Mouse (Mus musculus): Measurements from ENCODE around the gene Smok3b. TPM values are rescaled to one million over a fixed set of nuclear protein-coding genes. Genes with fewer than 3 reads are reported as not detected.
"Not testable (repeated sequence)": the region's sequence is repeated elsewhere in the genome, so short reads cannot be mapped to it uniquely, and the experiment has no call there.

Smok3b gene
- polyA plus RNA-seq, 1 experiment from 2014 or later, result not detected

DNA sequence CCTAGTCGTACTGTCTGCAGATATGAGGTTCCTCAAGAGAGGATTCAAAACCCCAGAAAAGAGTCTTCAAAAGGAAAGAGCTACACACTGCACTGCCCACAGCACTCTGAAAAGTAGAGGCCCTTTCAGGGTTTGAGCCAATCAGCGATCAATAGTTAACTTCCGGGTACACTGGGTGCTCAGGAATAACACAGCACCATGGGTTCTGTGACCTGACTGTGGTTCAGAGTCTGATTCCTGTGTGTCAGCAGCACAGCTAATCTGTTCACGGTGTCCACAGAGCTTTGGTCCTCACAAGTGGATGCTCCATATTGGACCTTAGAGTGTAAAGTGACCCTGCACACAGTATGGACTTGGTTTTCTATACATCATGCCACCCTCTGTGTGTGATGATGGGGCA is 1.7 kb upstream of the Smok3b start:
- not testable (repeated sequence) for H3K4me2 ChIP-seq (replicated peaks); H3K4me1 ChIP-seq; H3K9ac ChIP-seq (replicated peaks); H3K27me3 ChIP-seq; H3K27ac ChIP-seq (replicated peaks); H3K36me3 ChIP-seq; ATAC-seq (ENCODE audit: low FRiP score, low read depth); H3K9me3 ChIP-seq; H3K4me3 ChIP-seq
- 93% methylated on average over 4 of the region's 4 CpGs for WGBS

GRCm38 (mm10) chr5:138052894-138053293 is 31.7 kb downstream of the Smok3b start, which contains the start of gene Smok3c:
Gene Smok3c, plus strand, starts transcription at chr5:138053194.
- not testable (repeated sequence) for H3K4me2 ChIP-seq (replicated peaks); H3K4me3 ChIP-seq; H3K36me3 ChIP-seq; H3K27me3 ChIP-seq; H3K9ac ChIP-seq (replicated peaks); H3K4me1 ChIP-seq; ATAC-seq (ENCODE audit: low FRiP score, low read depth); H3K27ac ChIP-seq (replicated peaks); H3K9me3 ChIP-seq
- WGBS, result no CpG with 5 or more reads among the region's 5 CpGs

DNA sequence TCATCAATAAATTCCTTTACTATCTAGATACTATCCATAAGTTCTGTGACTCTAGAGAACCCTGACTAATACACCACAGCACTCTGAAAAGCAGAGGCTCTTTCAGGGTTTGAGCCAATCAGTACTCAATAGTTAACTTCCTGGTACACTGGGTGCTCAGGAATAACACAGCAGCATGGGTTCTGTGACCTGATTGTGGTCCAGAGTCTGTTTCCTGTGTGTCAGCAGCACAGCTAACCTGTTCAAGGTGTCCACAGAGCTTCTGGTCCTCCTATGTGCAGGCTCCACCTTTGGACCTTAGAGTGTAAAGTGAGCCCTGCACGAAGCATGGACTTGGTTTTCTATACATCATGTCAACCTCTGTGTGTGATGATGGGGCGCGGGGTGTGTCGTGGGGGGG is 52.6 kb downstream of the Smok3b start:
- no peaks in the 10 kb centered on the region for H3K9me3 ChIP-seq
- WGBS, result 93% methylated on average over 4 of the region's 4 CpGs

DNA sequence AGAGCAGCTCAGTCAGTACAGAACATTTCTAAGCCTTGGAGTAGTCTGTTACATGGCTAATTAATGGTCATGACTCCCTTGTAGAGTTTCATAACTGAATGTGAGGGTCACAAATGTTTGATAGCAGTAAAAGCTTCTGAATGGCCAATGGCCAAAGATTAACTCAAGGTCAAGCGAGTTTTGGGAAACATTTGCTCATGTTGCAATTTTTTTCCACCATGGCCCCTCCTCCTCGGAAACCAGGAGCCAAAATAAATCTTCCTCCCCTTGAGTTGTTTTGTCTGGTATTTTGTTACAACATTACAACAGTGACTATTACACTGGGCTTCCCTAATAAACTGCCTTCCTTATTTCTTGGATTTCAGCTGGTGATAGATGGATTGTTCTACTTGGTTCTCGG is 54.5 kb downstream of the Smok3b start:
- Histone ChIP-seq H3K4me2 (replicated peaks) (no peak overlapping the region), H3K27ac (replicated peaks) (no peak overlapping the region), H3K4me3 (no peak overlapping the region), H3K9me3 (no peaks in the 10 kb centered on the region), H3K4me1 (no peaks in the 10 kb centered on the region), H3K9ac (replicated peaks) (no peak overlapping the region), H3K27me3 (no peaks in the 10 kb centered on the region), H3K36me3 (no peaks in the 10 kb centered on the region)
- ATAC-seq (ENCODE audit: low FRiP score, low read depth), result no peak
- WGBS, result 75% methylated on average over 3 of the region's 3 CpGs

More for the DNA sequence above, 52.6 kb downstream of the Smok3b start:
- Histone ChIP-seq H3K4me1 (no peaks in the 10 kb centered on the region), H3K4me3 (no peak overlapping the region), H3K9ac (replicated peaks) (no peak overlapping the region), H3K27me3 (no peaks in the 10 kb centered on the region), H3K4me2 (replicated peaks) (no peak overlapping the region), H3K36me3 (no peaks in the 10 kb centered on the region), H3K27ac (replicated peaks) (no peak overlapping the region)
- ATAC-seq (ENCODE audit: low FRiP score, low read depth), result no peak

DNA sequence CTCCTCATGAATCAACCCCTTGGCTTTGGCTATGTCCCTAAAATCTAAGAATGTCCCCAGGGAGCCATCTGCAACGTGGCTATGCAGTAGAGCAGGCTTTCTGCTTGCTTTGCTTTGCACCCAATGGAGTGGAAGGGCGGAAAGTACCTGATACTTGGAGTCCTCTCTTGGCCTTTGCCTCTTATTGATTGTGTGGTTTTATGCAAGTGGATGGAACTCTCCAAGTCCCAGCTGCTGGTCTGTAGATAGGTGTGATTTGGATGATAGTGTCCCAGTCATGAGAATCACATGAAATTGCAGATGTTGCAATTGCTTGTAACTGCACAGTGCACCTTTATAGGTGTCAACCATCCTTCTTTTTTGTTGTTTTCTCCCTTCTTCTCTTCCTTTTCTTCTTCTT is 54.9 kb downstream of the Smok3b start:
- H3K9me3 ChIP-seq, result no peaks in the 10 kb centered on the region
- no peak overlapping the region for H3K9ac ChIP-seq (replicated peaks)
- H3K27ac ChIP-seq (replicated peaks), result no peak overlapping the region
- H3K36me3 ChIP-seq, result no peaks in the 10 kb centered on the region
- H3K4me1 ChIP-seq, result no peaks in the 10 kb centered on the region
- WGBS, result 50% methylated on average over 2 of the region's 2 CpGs
- no peak for ATAC-seq (ENCODE audit: low FRiP score, low read depth)
- H3K4me3 ChIP-seq, result no peak overlapping the region
- H3K27me3 ChIP-seq, result no peaks in the 10 kb centered on the region
- H3K4me2 ChIP-seq (replicated peaks), result no peak overlapping the region

GRCm38 (mm10) chr5:138080456-138080855 is 59.2 kb downstream of the Smok3b start:
- Histone ChIP-seq H3K9ac (replicated peaks) (no peak overlapping the region), H3K36me3 (no peaks in the 10 kb centered on the region), H3K9me3 (no peaks in the 10 kb centered on the region), H3K4me2 (replicated peaks) (no peak overlapping the region), H3K4me1 (no peaks in the 10 kb centered on the region), H3K27ac (replicated peaks) (no peak overlapping the region), H3K4me3 (no peak overlapping the region), H3K27me3 (no peaks in the 10 kb centered on the region)
- WGBS, result 89% methylated on average over 5 of the region's 5 CpGs
- no peak for ATAC-seq (ENCODE audit: low FRiP score, low read depth)

- Histone ChIP-seq H3K4me1 (peaks cover 3% of the 10 kb centered on the region), H3K27me3 (no peaks in the 10 kb centered on the region), H3K9me3 (no peaks in the 10 kb centered on the region), H3K9ac (replicated peaks) (no peak overlapping the region), H3K27ac (replicated peaks) (no peak overlapping the region), H3K36me3 (no peaks in the 10 kb centered on the region), H3K4me2 (replicated peaks) (no peak overlapping the region), H3K4me3 (no peak overlapping the region)
- no peak for ATAC-seq (ENCODE audit: low FRiP score, low read depth)
- WGBS, result 84% methylated on average over 9 of the region's 9 CpGs
Observed at GRCm38 (mm10) chr5:138081446-138081845, 60.2 kb downstream of the Smok3b start.

DNA sequence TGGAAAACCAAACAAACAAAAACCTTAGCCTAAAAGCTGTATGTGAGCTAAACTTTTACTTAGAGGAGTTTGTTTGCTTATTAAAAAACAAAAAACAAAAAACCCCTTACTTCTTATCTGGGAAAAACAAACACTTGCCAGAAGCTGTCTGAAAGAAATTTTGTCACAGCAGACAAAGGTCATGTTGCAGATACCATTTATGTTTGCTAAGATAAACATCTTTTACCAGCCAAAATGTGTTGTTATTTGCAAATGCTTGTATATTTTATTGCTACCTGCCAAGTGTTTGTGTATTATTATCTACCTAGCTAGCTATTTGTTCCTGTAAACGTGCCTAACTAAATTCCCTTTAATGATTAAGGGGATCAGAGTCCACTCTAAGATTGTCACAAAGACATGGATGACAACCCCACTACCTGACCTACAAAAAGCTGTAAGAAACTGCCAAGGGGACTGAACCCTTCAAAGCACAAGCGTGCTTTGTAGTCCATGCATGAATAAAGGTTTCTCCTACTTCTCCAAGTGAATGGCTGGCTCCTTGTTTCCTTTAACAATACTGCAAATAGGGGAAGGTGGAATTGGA is 62.2 kb downstream of the Smok3b start:
- Histone ChIP-seq H3K4me1 (peaks cover 14% of the 10 kb centered on the region), H3K27me3 (no peaks in the 10 kb centered on the region), H3K9ac (replicated peaks) (no peak overlapping the region), H3K27ac (replicated peaks) (no peak overlapping the region), H3K9me3 (no peaks in the 10 kb centered on the region), H3K4me3 (no peak overlapping the region), H3K36me3 (peaks cover 10% of the 10 kb centered on the region; the same call in 1 of the 2 replicates), H3K4me2 (replicated peaks) (no peak overlapping the region)
- no peak for ATAC-seq (ENCODE audit: low FRiP score, low read depth)
- WGBS, result 72% methylated on average over 2 of the region's 2 CpGs

DNA sequence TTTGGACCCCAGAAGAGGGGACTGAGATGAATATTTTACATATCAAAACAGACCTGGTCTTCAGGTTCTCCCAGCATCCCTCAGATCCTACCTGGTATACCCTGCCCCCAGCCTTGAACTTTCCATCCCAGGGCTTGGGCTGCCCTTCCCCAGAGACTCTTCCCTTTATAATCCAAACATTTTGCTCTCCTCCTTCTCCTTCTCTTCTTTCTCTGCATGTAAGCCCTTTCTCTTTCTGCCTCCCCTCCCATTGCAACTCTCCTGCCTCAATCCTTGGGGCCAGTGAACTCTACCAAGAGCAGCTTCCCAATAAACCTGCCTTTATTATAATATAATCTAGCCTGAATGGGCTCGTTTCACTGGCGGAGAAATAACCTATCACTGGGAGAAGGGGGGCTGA is 62.7 kb downstream of the Smok3b start:
- no peak for ATAC-seq (ENCODE audit: low FRiP score, low read depth)
- H3K36me3 ChIP-seq, result peaks cover 12% of the 10 kb centered on the region
- 96% methylated on average over 2 of the region's 2 CpGs for WGBS
- peaks cover 19% of the 10 kb centered on the region for H3K4me1 ChIP-seq
- no peak overlapping the region for H3K27ac ChIP-seq (replicated peaks)
- no peaks in the 10 kb centered on the region for H3K27me3 ChIP-seq
- H3K9ac ChIP-seq (replicated peaks), result no peak overlapping the region
- no peaks in the 10 kb centered on the region for H3K9me3 ChIP-seq
- H3K4me2 ChIP-seq (replicated peaks), result no peak overlapping the region
- no peak overlapping the region for H3K4me3 ChIP-seq

DNA sequence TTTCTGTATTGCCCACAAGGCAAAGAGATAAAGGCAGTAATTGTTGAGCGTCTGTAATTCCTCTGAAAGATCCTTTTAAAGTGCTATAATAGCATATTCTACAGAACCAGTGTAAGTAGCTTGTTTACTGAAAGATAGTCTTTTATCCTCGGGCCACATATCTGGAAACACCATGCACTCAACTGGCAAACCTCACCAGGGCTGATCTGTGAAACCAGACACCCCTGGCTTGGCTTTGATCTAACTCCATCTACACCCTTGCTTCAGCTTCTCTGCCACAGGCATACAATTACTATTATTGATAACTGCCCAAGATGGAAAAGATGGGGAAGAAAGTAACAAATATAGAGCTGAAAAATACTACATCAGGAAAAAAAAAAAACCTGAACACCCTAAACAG is 63.3 kb downstream of the Smok3b start:
- ATAC-seq (ENCODE audit: low FRiP score, low read depth), result peak; percentile 16; the same call in 1 of the 2 replicates
- H3K27me3 ChIP-seq, result no peaks in the 10 kb centered on the region
- H3K4me3 ChIP-seq, result peak overlapping the region; percentile 93
- peaks cover 20% of the 10 kb centered on the region for H3K4me1 ChIP-seq
- no peaks in the 10 kb centered on the region for H3K9me3 ChIP-seq
- peak overlapping the region; percentile 80 for H3K4me2 ChIP-seq (replicated peaks)
- H3K36me3 ChIP-seq, result peaks cover 17% of the 10 kb centered on the region
- 69% methylated on average over 2 of the region's 2 CpGs for WGBS
- 0 out of 2 replicates have a peak overlapping the region, but pooled peaks have one; percentile 96 for H3K9ac ChIP-seq (replicated peaks)
- no peak overlapping the region for H3K27ac ChIP-seq (replicated peaks)

DNA sequence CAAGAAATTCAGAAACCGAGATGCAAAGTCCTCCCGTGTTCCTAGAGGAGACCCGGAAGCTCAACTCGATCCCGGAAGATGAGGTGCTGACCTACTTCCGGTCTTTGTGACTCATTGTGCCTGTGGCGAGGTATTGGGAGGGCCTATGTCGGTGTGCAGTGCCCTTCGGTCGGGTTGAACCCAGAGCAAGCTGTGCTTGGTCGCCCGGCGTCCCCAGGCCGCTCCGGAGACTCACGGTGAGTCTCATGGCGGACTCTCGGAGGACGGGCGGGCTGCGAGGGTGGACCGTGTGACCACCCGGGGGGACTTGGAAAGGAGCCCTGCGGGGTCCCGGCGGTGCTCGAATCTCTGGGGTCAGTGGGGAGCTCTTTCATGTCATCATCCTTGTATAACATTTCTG is 63.8 kb downstream of the Smok3b start, which contains the start of gene Zkscan1:
Gene Zkscan1 (plus strand): TSS at position 89 of the 400 bp plus-strand sequence.
- Histone ChIP-seq H3K4me2 (replicated peaks) (peak within 1 kb of the TSS; percentile 80), H3K27ac (replicated peaks) (peak within 1 kb of the TSS; percentile 90), H3K9me3 (no peaks in the 10 kb centered on the region), H3K4me3 (peak within 1 kb of the TSS; percentile 93), H3K4me1 (peaks cover 20% of the 10 kb centered on the region), H3K36me3 (peaks cover 17% of the 10 kb centered on the region), H3K9ac (replicated peaks) (peak within 1 kb of the TSS; percentile 96), H3K27me3 (no peaks in the 10 kb centered on the region)
- peak; percentile 94 for ATAC-seq (ENCODE audit: low FRiP score, low read depth)
- under 1% methylated on average over 27 of the region's 27 CpGs for WGBS

DNA sequence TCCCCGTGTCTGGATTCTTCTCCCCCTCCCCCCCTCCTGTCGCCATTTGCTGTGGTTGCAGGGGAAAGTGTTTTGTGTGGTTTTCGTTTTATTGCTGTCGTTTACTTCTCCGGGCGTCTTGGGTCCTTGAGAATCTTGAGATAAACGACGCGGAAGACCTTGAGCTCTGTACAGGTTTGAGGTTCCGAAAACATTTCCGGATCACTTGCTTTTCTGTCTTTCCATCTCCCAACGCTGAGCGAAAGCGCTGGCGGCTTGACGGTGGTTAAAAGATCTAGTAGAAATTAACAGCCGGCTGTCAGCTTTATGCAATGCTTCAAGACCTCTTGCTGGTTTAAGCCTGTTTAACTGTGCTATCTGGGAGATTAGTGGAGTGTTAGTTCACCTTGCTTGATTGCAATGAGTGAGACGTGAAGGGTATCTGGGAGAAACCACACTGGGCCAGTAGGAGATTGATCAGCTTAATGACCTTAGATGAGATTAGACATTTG is 64.2 kb downstream of the Smok3b start:
- Histone ChIP-seq H3K9ac (replicated peaks) (peak overlapping the region; percentile 96), H3K27me3 (no peaks in the 10 kb centered on the region), H3K27ac (replicated peaks) (peak overlapping the region; percentile 90), H3K4me2 (replicated peaks) (peak overlapping the region; percentile 80), H3K4me1 (peaks cover 20% of the 10 kb centered on the region), H3K36me3 (peaks cover 17% of the 10 kb centered on the region), H3K9me3 (no peaks in the 10 kb centered on the region), H3K4me3 (peak overlapping the region; percentile 93)
- ATAC-seq (ENCODE audit: low FRiP score, low read depth), result no peak
- WGBS, result under 1% methylated on average over 18 of the region's 18 CpGs

GRCm38 (mm10) chr5:138086842-138087241 is 65.6 kb downstream of the Smok3b start:
- Histone ChIP-seq H3K4me3 (peak overlapping the region; percentile 93), H3K27me3 (no peaks in the 10 kb centered on the region), H3K4me2 (replicated peaks) (peak overlapping the region; percentile 80), H3K9ac (replicated peaks) (peak overlapping the region; percentile 96; the same call in 1 of the 2 replicates), H3K9me3 (no peaks in the 10 kb centered on the region), H3K4me1 (peaks cover 20% of the 10 kb centered on the region), H3K27ac (replicated peaks) (no peak overlapping the region), H3K36me3 (peaks cover 17% of the 10 kb centered on the region)
- WGBS, result 89% methylated on average over 3 of the region's 3 CpGs
- ATAC-seq (ENCODE audit: low FRiP score, low read depth), result no peak

Data from midbrain, embryonic 12.5 days (tissue).